Mouse (Mus musculus): ENCODE data around the gene 2900026A02Rik. TPM values are rescaled to one million over a fixed set of nuclear protein-coding genes. Genes with fewer than 3 reads are reported as not detected.

The 2900026A02Rik gene
- total RNA-seq, 2 experiments from 2014 or later = 59.4 to 67.8 TPM

DNA sequence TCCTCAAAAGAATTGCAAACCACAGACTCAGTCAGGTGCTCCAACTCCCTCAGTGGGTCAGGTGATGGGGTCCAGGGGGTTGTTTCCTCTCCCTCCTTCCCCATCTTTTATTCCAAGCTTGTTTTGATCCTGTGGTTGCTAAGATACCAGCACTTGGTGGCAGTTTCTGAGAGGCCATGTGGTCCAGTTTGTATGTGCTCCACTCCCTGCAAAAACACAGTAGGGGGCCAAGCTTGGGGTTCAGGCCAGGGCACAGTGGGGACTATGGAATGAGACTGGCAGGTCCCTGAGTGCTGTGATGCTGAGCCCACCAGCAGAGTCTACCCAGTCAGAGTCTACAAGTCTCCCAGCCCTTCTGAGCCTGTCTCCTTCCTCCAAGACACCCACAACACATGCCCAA lies 171.2 kb downstream of the 2900026A02Rik start:
- DNase-seq (ENCODE audit: low spot score in 2 of 2) = peak in 1 of 2 experiments; percentile 30

GRCm38 (mm10) chr5:113045511-113046273 lies 175.3 kb downstream of the 2900026A02Rik start:
- no peak for DNase-seq (ENCODE audit: low spot score in 2 of 2)

- DNase-seq (ENCODE audit: low spot score in 2 of 2) = peak; percentile 40 to 60
Measured at GRCm38 (mm10) chr5:113043531-113043930, 177.5 kb downstream of the 2900026A02Rik start.

DNA sequence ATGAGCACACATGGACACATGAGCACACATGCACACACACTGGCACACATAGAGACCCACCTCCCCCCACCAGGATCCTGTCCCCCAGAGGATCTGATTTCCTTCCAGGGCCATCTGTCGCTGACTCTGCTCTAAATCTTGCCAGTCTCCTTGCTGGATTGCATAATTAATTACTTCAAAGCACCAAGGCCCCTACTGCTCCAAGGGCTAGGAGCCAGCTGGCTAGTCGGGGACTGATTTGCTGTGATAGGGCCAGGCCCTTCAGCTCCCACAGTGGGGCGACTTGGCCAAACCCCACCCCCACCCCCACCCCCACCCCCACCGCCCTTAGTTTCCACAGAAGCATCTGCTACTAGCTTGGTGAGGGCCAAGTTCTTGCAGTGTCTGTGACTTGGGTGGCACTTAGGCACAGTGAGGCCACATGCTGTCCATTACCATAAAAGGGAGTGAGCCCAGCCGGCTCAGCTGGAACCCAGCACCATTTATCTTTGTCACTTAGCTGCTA lies 179.4 kb downstream of the 2900026A02Rik start:
- DNase-seq (ENCODE audit: low spot score in 2 of 2) = peak; percentile 65 to 76

DNA sequence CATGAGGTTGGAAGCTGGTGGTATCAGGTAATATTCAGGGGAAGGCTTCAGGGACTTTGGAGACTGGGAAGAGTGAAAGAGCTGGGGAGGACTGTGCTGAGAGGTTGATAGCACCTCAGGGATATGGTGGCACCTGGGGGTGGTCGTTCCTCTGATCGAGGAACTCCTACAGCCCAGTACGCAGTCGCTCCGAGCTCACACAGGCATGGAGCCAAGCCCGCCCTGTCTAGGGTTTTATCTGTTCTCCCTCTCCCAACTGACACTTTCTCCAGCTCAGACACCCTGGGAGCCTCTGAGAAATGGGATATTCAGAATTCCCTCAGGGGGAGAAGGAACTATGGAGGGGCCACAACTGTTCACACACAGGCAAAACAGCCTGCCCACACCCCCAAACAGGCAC lies 180.3 kb downstream of the 2900026A02Rik start:
- no peak for DNase-seq (ENCODE audit: low spot score in 2 of 2)

DNA sequence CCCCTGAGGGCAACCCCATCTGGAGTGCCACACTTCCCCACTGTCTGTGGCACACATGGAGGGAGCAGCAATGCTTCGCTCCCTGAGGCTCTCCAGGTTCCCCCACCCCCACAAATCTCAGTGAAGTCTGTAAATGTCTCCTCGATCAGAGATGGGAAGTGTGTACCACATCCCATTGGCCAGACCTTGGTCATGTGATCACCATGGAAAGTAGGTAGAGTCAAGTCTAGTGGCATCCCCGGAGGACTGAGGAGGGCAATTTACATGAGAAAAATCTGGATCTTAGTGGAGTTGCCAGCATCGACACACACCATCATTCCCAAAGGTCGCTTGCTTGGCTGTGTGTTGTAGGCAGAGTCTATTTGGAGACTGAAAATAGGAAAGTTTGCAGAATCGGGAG lies 182.4 kb downstream of the 2900026A02Rik start:
- DNase-seq (ENCODE audit: low spot score in 2 of 2) = no peak

Other genes starting within 250 kb of the 2900026A02Rik start
- 10 to 100 TPM; 80.7 to 81.4 TPM for gene Grk3, start 205.4 kb downstream of the 2900026A02Rik start, total RNA-seq (2021)
- gene Crybb2, start 151.1 kb downstream of the 2900026A02Rik start, total RNA-seq (2021) = not detected
- gene Crybb3, start 139.7 kb downstream of the 2900026A02Rik start, total RNA-seq (2021) = 1 to 10 TPM; 1.6 to 2.1 TPM
- gene Tmem211, start 5.7 kb upstream of the 2900026A02Rik start, total RNA-seq (2021) = not detected
- 10 to 100 TPM; 75.8 to 90.7 TPM for gene Sgsm1, start 89.5 kb upstream of the 2900026A02Rik start, total RNA-seq (2021)
- not detected for gene Aym1, start 136.1 kb upstream of the 2900026A02Rik start, total RNA-seq (2021)

Measured in layer of hippocampus, adult 18-20 months (tissue).